Mouse (Mus musculus): ENCODE results near the gene Hpn. TPM values are rescaled to one million over a fixed set of nuclear protein-coding genes. Genes with fewer than 3 reads are reported as not detected.

Gene Hpn
- total and polyA plus RNA-seq, 3 experiments = 0.87 TPM; not detected in 2

DNA sequence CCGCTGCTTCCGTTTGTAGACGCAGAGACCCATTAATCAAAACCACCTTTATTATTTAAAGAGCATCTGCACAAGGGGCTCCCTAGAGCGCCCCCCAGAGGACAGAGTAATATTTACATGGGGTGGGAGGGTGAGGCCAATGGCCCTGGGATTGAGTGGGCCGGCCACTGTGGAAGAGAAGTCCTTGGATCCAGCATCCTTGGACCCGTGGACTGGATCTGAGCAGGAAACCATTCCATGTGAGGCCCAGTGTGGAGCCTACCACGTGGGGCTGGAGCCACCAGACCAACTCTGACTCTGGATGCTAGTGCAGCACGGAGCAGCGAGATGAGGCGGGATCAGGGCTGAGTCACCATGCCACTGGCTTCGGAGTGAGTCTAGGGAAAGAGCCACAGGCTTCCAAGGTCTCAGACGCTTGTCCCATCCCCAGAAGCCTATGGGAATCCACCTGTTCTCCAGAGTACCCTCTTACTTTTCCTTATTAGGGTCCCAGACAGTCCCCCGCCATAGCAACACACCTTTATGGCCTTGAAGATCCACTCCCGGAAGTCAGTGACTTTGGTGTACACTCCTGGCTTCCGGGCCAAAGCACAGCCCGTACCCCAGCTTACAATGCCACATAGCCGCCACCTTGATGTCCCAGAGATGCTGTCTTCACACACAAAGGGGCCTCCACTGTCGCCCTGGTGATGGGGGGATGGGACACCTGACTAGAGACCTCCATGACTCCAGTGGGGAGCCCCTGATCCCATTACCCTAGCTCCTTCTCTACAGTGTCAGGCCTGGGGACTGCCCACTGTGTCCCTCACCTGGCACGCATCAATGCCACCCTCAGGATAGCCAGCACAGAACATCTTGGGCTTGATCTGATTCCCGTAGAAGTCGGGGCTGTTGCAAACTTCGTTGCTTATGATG lies 16.1 kb downstream of the Hpn start:
- Histone ChIP-seq H3K36me3 (replicated peaks) (no peaks in the 10 kb centered on the region), H3K4me3 (ENCODE audit: low read depth, low read length) (no peak overlapping the region), H3K4me1 (ENCODE audit: insufficient read depth, low read depth, low read length) (no peaks in the 10 kb centered on the region), H3K27me3 (ENCODE audit: insufficient read depth, low read length) (peaks cover 4% of the 10 kb centered on the region; the same call in 1 of the 2 replicates), H3K9me3 (replicated peaks) (peaks cover 33% of the 10 kb centered on the region)
- no peak for DNase-seq (ENCODE audit: low spot score)
- TF ChIP-seq TAL1 (conservative IDR thresholded peaks at IDR 0.05; ENCODE audit: low read depth, low read length) = no peak
- TF ChIP-seq POLR2AphosphoS5 (IDR thresholded peaks at IDR 0.05; ENCODE audit: insufficient replicate concordance, low read depth, low read length) = no peak
- no peak for TF ChIP-seq GATA2 (IDR thresholded peaks at IDR 0.05; ENCODE audit: borderline replicate concordance, low read depth, low read length)
- no peak for TF ChIP-seq CTCF (IDR thresholded peaks at IDR 0.05; ENCODE audit: low read depth, low read length)
- TF ChIP-seq GATA1 (IDR thresholded peaks at IDR 0.05; ENCODE audit: borderline replicate concordance, low read length) = no peak
- ATAC-seq (ENCODE audit: extremely low read depth, insufficient number of reproducible peaks, low FRiP score, poor library complexity, severe bottlenecking) = no peak

DNA sequence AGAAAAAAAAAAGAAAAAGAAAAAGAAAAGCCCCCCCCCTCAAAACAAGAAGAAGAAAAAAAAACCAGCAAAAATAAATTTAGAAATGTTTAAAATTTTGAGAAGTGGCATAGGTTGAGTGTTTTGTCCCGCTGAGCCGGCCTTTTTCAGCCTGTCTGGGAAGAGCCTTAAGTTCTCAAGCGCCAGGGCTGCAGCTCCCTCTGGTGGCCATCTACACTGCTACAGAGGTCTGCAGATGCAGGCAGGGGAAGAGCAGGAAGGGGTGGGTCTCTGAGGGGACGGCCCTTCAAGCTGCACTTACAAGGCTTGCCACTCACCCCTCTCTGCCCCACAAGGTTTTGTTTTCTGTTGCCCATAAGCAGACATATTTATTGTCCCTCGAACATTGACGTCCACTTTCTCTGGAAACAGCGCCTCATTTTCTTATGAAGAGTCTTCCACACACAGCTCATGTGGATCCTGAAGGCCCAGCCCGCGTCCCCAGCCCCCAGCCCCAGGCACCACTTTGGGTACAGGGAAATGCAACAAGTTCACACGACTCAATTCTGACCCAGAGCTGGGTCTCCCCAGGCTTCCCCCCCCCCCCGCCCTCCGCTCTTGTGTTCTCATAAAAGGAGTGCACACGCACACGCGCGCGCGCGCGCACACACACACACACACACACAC lies 17.4 kb downstream of the Hpn start:
- TF ChIP-seq GATA1 (IDR thresholded peaks at IDR 0.05; ENCODE audit: borderline replicate concordance, low read length) (no peak), CTCF (IDR thresholded peaks at IDR 0.05; ENCODE audit: low read depth, low read length) (0 out of 2 replicates have a peak, but pooled peaks have one; percentile 19)
- Histone ChIP-seq H3K4me1 (ENCODE audit: insufficient read depth, low read depth, low read length) (no peaks in the 10 kb centered on the region), H3K27me3 (ENCODE audit: insufficient read depth, low read length) (peaks cover 2% of the 10 kb centered on the region; the same call in 1 of the 2 replicates), H3K9me3 (replicated peaks) (peaks cover 27% of the 10 kb centered on the region), H3K36me3 (replicated peaks) (no peaks in the 10 kb centered on the region), H3K4me3 (ENCODE audit: low read depth, low read length) (no peak overlapping the region)
- no peak for ATAC-seq (ENCODE audit: extremely low read depth, insufficient number of reproducible peaks, low FRiP score, poor library complexity, severe bottlenecking)
- DNase-seq (ENCODE audit: low spot score) = peak; percentile 47

DNA sequence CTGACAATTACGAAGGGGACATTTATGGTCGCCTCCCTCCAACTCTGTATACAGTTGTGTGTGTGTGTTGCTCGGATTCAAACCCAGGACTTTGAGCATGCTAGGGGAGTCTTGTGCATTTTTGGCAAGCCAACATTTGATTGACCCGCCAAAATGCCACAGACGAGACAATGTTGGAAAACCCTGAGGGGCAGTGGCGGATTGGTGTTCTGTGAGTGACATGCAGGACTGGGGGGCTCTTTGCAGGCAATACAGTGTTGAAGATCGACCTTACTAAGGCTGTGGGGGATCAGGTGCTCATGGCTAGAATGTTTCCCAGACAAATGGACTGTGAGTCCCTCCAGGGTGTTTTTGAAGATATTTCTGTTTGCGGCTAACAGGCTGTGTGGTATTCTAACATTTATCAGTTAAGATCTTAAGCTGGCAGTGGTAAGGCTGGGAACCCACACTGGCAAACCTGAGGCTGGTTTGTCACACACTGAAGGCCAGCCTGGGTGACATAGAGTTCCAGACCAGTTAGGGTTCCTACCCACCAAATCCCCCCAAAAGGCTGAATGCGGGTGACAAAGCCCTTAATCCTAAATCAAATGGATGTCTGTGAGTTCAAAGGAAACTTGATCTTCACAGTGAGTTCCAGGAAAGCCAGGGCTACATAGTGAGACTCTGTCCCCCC lies 18.1 kb downstream of the Hpn start:
- Histone ChIP-seq H3K9me3 (replicated peaks) (peaks cover 21% of the 10 kb centered on the region), H3K4me3 (ENCODE audit: low read depth, low read length) (no peak overlapping the region), H3K36me3 (replicated peaks) (no peaks in the 10 kb centered on the region), H3K4me1 (ENCODE audit: insufficient read depth, low read depth, low read length) (no peaks in the 10 kb centered on the region), H3K27me3 (ENCODE audit: insufficient read depth, low read length) (no peaks in the 10 kb centered on the region)
- DNase-seq (ENCODE audit: low spot score) = no peak
- TF ChIP-seq CTCF (IDR thresholded peaks at IDR 0.05; ENCODE audit: low read depth, low read length) (no peak), GATA1 (IDR thresholded peaks at IDR 0.05; ENCODE audit: borderline replicate concordance, low read length) (no peak), GATA2 (IDR thresholded peaks at IDR 0.05; ENCODE audit: borderline replicate concordance, low read depth, low read length) (no peak), POLR2AphosphoS5 (IDR thresholded peaks at IDR 0.05; ENCODE audit: insufficient replicate concordance, low read depth, low read length) (no peak), TAL1 (conservative IDR thresholded peaks at IDR 0.05; ENCODE audit: low read depth, low read length) (no peak)
- ATAC-seq (ENCODE audit: extremely low read depth, insufficient number of reproducible peaks, low FRiP score, poor library complexity, severe bottlenecking) = no peak

DNA sequence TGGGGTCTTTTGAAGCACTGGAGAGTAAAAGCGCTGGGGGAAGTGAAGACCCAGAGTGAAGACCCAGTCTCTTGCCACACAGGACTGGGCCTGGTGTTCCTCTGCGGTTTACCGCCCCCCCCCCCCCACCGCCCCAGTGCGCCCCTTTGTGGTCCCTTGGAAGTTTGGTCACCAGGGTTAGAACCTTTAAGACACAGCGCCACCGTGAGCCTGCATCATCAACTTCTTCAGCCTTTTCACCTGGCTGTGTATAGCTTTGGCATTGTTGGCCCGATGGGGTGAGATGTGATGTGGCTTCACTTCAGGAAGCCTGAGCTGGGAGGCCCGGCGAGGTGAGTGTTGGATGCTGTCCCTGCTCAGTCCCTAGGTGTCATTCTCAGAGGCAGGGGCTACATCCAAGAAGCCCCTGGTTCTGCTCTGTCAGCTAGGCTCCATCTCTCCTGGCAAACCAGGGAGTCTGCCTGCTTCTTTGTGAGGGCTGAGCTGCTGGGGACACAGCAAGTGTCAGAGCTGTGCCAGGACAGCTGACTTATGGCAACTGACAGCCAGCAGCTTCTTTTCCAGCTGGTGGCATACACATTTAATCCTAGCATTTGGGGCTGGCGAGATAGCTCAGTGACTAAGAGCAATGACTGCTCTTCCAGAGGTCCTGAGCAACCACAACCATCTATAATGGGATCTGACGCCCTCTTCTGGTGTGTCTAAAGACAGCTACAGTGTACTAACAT lies 20.2 kb downstream of the Hpn start:
- ATAC-seq (ENCODE audit: extremely low read depth, insufficient number of reproducible peaks, low FRiP score, poor library complexity, severe bottlenecking) (no peak), DNase-seq (ENCODE audit: low spot score) (no peak)
- Histone ChIP-seq H3K36me3 (replicated peaks) (no peaks in the 10 kb centered on the region), H3K4me3 (ENCODE audit: low read depth, low read length) (no peak overlapping the region), H3K4me1 (ENCODE audit: insufficient read depth, low read depth, low read length) (no peaks in the 10 kb centered on the region), H3K9me3 (replicated peaks) (peaks cover 21% of the 10 kb centered on the region), H3K27me3 (ENCODE audit: insufficient read depth, low read length) (no peaks in the 10 kb centered on the region)
- no peak for TF ChIP-seq CTCF (IDR thresholded peaks at IDR 0.05; ENCODE audit: low read depth, low read length)
- TF ChIP-seq GATA1 (IDR thresholded peaks at IDR 0.05; ENCODE audit: borderline replicate concordance, low read length) = no peak
- TF ChIP-seq GATA2 (IDR thresholded peaks at IDR 0.05; ENCODE audit: borderline replicate concordance, low read depth, low read length) = no peak
- TF ChIP-seq POLR2AphosphoS5 (IDR thresholded peaks at IDR 0.05; ENCODE audit: insufficient replicate concordance, low read depth, low read length) = no peak
- TF ChIP-seq TAL1 (conservative IDR thresholded peaks at IDR 0.05; ENCODE audit: low read depth, low read length) = no peak

DNA sequence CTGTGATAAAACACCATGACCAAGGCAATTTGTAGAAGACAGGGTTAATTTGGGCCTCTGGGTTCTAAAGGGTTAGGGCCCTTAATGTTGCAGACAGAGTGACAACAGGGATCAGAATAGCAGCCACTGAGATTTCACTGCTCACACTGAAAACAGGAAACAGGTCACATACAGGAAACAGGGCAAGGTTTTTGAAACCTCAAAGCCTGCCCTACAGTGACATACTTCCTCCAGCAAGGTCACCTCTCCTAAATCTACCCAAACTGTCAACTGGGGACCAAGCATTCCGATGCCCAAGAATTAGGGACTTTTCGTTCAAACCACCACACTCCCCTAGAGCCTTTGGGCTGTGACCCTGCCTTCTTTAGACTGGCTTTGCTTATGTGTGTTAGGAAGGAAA lies 25.4 kb downstream of the Hpn start:
- H3K4me3 ChIP-seq (ENCODE audit: low read depth, low read length) = no peak overlapping the region
- peaks cover 18% of the 10 kb centered on the region for H3K9me3 ChIP-seq (replicated peaks)
- no peaks in the 10 kb centered on the region for H3K4me1 ChIP-seq (ENCODE audit: insufficient read depth, low read depth, low read length)
- no peaks in the 10 kb centered on the region for H3K27me3 ChIP-seq (ENCODE audit: insufficient read depth, low read length)
- no peaks in the 10 kb centered on the region for H3K36me3 ChIP-seq (replicated peaks)
- TF ChIP-seq GATA2 (IDR thresholded peaks at IDR 0.05; ENCODE audit: borderline replicate concordance, low read depth, low read length) = no peak
- TF ChIP-seq CTCF (IDR thresholded peaks at IDR 0.05; ENCODE audit: low read depth, low read length) = no peak
- no peak for TF ChIP-seq POLR2AphosphoS5 (IDR thresholded peaks at IDR 0.05; ENCODE audit: insufficient replicate concordance, low read depth, low read length)
- TF ChIP-seq TAL1 (conservative IDR thresholded peaks at IDR 0.05; ENCODE audit: low read depth, low read length) = no peak
- TF ChIP-seq GATA1 (IDR thresholded peaks at IDR 0.05; ENCODE audit: borderline replicate concordance, low read length) = no peak
- ATAC-seq (ENCODE audit: extremely low read depth, insufficient number of reproducible peaks, low FRiP score, poor library complexity, severe bottlenecking) = no peak
- no peak for DNase-seq (ENCODE audit: low spot score)

All from G1E (cell line).